Mouse (Mus musculus) Muller cell, postnatal 12 days (primary cell): ENCODE data around the gene Bbs9.

Experiments used
- DNase-seq: peaks from one replicate; pipeline ENCODE4 v3.0.0-alpha.2; 2015; ENCODE audit errors: inconsistent ontology term

Bbs9 gene

GRCm38 (mm10) chr9:22532810-22533447 is 57.4 kb downstream of the Bbs9 start:
- DNase-seq = peak; percentile 30

DNA sequence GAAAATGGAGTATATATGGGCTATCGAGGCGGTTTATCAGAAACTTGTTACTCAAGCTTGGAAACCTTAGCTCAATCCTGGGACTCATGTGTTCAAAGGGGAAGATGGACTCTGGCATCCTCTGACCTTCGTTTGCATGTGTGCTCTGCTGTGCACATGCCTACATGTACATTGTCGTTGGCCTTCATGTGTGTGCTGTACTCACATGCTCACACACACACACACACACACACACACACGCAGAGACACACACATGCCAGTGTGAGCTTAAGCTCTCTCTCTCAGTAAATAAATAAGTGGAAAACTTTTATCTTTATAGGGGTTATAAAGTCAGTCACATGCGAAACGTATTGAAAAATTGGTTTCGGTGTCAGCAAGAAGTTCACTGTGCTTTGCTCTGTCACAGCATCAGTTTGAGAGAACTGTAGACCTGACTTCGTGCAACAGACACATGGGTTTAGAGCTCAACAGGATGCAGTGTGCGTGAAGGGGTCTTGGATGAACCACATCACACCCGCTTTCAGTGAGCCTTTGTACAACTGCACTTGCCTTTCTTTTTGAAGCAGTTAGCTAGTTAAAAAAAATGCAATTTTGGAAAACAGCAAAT is 62.4 kb downstream of the Bbs9 start:
- no peak for DNase-seq

- DNase-seq = peak; percentile 18
These were observed 64.0 kb downstream of the Bbs9 start for GRCm38 (mm10) chr9:22539546-22539945.

DNA sequence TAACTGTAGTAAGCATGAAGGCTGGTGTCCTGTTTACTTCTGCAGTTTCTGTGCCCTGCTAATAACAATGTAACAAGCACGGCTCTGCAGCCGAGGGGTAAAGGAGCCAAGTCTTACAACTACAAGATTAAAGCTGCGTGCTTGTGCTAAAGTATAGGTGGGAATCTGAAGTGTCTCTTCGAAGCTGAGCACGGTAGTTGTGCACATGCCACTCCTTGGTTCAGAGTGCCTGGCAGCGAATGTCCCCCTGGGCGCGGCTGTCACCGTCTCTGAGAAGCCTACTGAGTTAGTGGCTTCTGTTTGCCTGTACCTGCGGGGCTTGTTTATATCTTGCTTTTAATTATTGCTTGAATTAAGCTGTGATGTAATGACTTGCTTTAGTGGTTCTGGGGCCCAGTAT is 65.6 kb downstream of the Bbs9 start:
- DNase-seq = no peak

GRCm38 (mm10) chr9:22543467-22543866 is 68.0 kb downstream of the Bbs9 start:
- DNase-seq = no peak

- DNase-seq = no peak
These were observed 69.1 kb downstream of the Bbs9 start for GRCm38 (mm10) chr9:22544349-22545341.

DNA sequence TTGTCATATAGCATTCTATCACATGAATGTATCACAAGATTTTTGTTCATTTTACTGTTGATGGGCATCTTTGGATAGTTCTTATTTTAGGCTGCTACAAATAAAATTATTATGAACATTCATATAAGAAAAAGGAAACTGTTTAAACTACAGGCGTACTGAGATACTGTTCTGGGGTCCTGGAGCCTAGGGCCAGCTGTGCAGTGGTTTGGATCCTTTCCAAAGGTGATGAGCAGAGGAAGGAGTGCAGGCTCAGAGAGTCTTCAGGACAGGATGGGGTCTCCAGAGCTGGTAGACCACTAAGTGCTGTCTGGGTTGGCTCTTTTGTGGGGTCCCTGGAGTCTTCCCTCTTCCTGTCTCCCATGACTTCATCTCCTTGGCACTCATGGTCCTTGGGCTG is 75.8 kb downstream of the Bbs9 start:
- DNase-seq = no peak

DNA sequence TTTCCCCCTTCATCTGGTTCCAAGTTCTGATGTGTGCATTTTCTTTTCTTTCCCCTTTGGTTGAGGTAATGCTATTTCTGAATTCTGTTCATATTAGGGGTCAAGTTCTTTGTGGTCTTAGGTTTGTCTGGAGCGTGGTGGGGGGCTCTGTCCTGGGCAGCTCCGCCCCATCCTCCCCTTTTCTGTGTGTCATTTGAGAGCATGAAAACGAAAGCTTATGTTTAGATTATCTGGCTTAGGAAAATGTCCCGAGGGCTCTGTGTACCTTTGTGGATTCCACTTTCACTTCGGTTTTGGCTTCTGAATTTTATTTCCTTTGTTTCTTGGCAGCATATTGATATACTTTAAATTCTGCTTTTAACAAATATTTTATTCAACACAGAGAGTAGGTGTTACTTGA is 80.6 kb downstream of the Bbs9 start:
- no peak for DNase-seq

- DNase-seq = peak; percentile 35
These were observed 82.0 kb downstream of the Bbs9 start for GRCm38 (mm10) chr9:22557467-22557866.

GRCm38 (mm10) chr9:22563612-22564347 is 88.3 kb downstream of the Bbs9 start:
- no peak for DNase-seq

GRCm38 (mm10) chr9:22567726-22568125 is 92.2 kb downstream of the Bbs9 start:
- no peak for DNase-seq

DNA sequence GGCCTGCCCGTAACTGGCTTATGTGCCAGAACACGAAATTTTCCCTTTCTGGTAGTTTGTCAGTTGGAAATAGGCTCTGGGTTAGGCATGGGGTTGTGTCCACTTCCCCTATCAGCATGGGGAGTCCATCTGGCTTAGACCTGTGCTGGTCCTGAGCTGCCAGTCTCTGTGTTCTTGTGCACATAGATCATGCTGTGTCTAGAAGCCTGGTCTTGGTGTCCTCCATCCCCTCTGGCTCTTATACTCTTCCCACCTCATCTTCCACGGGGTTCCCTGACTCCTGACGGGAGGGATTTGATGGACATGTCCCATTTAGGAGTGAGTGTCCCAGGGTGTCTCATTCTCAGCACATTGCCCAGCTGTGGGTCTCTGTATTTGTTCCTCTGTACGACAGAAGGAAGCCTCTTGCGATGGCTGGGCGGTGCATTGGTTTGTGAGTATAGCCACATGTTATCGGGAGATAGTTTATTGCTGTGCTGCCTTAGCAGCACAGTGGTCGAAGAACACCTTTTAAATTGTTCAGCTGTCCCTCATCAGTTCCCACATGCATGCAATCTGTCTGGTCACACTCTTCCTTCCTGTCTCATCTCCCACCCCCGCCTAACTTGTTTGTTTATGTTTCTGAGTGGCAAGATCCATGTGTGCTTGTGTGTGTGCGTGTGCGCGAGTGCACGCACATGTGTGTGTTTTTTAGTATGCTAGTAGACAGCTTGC is 101.1 kb downstream of the Bbs9 start:
- DNase-seq = no peak

DNA sequence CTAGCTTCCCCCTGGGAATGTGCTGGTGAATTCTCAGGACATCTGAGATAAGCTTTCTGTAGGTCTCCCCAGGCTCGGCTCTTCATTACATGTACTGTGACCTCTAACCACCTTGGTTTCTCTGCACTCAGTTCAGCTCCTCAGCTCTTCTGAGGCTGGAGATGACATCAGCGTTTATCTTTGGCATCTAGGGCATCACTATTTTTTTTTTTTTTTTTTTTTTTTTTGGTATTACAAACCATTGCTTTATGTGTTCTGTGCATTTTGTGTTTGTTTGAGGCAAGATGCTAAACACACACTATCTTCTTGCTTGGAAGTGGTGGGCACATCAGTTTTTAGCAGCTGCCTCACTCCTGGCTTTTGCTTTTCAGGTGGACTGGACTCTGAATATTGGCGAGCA is 102.8 kb downstream of the Bbs9 start:
- DNase-seq = no peak

DNA sequence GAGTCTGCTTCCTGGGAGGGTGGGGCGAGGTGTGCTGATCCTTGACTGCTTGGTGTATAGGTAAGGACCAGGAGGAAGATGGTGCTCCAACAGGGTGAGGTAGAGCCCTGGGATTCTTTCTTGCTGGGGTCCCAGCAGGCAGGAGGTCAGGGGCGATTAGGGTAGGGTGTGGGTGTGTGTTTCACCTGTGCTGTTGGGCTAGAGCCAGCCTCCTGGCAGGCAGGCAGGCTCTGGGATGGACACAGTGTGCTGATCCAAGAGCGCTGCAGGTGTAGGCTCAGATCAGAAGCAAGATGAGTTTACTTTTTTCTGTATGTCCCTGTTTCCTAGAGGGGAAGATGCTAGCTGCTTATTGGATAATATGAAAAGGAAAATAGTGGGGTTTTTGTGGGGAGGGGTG is 108.7 kb downstream of the Bbs9 start:
- DNase-seq = no peak

DNA sequence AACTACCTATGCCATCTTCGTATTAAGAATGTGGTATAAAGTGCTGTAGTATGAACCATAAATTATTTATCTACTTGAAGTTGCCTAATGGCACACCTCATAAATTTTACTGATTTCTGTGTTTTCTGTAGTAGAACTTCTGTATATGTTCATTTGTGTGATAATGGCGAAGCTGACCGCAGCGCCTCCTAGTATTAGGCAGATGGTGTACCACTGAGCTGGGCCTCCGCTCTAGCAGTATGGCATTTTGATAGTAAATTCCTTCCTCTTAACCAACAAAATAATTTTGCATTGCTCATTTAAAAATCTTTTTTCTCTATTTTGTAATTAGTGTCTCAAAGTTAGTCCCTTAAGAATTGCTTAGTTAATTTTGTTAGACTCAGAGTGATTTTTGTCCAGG is 117.5 kb downstream of the Bbs9 start:
- DNase-seq = no peak

DNA sequence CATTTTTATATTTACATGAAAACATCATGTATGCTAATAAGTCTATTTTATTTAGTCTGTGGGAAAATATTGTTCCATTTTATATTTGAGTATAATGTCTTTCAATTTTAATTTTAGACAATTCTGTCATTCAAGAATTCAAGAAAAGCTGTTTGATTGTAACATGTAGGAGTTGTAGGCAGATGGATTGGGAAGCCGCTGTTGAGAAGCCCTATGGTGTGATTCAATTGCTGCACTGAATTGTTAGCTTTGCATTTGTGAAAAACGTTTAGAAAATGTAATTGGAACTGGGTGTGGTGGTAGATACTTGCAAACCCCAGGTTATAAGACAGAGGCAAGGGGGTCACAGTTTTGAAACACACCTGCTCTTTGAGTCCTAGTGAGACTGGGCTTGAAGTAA is 121.1 kb downstream of the Bbs9 start:
- DNase-seq = no peak

DNA sequence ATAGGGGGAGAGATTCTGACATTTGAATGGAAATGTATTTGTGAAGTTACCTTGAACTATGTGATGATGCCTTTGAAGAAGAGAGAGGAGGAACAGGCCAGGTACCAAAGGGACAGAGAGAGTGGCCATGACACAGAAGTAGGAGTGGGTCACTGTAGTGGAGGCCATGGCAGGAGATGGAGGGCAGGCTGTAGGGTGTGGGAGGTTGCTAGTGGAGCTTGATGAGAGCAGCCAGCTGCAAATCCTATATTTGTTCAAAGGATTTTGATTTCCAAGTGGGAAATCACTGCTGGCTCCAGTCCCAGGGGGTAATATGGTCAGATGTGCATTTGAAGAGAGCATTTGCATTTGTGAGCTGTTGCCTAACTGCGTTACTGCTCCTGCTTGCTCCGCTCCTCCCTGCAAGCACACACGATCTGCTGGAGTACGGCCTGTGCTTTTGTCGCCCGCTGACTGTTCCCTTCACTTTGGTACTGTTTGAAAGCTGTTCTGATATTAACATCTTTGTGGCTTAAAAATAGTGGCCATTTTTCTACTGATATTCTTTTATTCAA is 137.8 kb downstream of the Bbs9 start:
- no peak for DNase-seq

- no peak for DNase-seq
These were observed 143.7 kb downstream of the Bbs9 start for GRCm38 (mm10) chr9:22619245-22619644.

- DNase-seq = no peak
These were observed 149.5 kb downstream of the Bbs9 start for GRCm38 (mm10) chr9:22624966-22625365.

GRCm38 (mm10) chr9:22626014-22626413 is 150.5 kb downstream of the Bbs9 start:
- DNase-seq = no peak

DNA sequence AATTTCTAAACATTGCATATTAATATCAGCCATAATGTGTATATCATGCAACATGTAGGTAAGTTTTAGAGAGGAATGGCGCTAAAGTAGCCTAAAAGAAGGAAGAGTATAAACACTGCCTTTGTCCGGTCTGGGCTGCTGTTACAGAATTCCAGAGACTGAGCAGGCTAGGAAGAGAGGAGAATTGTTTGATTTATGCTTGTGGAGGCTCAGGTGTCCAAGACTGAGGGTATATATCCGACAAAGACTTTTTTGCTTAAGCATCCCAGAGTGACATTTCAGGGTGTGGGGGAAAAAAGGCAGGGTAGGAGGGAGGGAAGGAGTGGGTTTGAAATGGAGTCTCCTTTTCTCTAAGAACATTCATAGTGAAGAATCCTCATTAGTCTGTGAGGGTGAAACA is 152.4 kb downstream of the Bbs9 start:
- no peak for DNase-seq
